Mouse (Mus musculus) lung, adult 2 months (tissue): ENCODE measurements at regions not wholly inside any gene's neighbourhood (a gene's known extent, or its start where the extent isn't known, plus 50 kb on each side); places are given as distances from the start of the nearest gene placed in this dataset.

ENCODE experiments used
- CTCF ChIP-seq: fragments of 200-500 bp; IDR thresholded peaks from 2 replicates; pipeline ENCODE4 v1.5.1; 2011; ENCODE audit warnings: mild to moderate bottlenecking, low read length, control low read depth; ENCODE audit not compliant: insufficient read depth
- POLR2A ChIP-seq: fragments of 200-500 bp; IDR thresholded peaks from 2 replicates; pipeline ENCODE4 v1.6.1; 2011; ENCODE audit warnings: low read depth, mild to moderate bottlenecking, control low read depth, low read length, borderline replicate concordance; ENCODE audit errors: extremely low read depth

GRCm38 (mm10) chr10:99699498-99699897 is 60.0 kb downstream of the Csl start:
- TF ChIP-seq POLR2A (no peak), CTCF (no peak)
